Mouse (Mus musculus): Measurements from ENCODE around the gene AL732309.1. TPM values are rescaled to one million over a fixed set of nuclear protein-coding genes. Genes with fewer than 3 reads are reported as not detected.

AL732309.1 gene
- polyA plus RNA-seq, 1 experiment from 2014 or later: 3.8 TPM

DNA sequence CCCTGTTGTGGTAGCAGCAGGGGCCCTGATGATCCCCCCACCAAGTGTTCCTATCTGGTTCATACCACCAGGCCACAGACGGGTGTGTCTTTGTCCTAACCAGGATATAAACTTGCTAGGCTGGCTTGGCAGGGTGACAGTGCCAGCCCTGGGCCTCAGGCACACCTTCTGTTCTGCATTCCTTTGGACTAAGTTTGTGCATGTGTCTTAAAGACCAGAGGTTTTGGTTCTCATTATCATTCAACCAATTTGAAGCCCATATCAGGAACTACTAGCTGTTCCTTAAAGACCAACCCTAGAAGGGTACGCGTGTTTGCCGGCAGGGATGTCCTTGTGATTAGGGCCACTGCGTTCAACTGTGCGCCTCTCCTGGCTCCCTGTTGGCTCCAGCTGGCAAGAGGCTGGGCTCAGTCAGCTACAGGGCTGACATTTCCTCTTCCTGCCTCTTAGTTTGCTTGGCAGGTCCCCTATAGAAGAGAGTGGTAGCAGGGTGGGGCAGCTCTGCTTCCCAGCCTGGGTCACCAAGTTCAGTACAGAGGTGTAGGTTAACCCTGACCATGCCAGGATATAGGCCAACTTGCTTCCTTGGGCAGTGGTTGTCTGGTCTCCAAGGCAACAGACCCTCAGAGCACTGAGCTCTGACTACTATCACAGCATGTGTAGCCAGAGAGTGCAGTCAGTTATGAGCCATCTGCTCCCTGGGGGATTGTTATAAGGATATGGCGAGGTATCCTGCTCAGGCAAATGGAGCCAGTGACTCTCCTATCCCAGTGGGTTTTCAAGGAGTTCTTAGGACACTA, 40.4 kb upstream of the AL732309.1 start:
- Histone ChIP-seq H3K27ac (no peak overlapping the region), H3K4me3 (no peak overlapping the region), H3K36me3 (peaks cover 42% of the 10 kb centered on the region), H3K9me3 (no peaks in the 10 kb centered on the region), H3K27me3 (peaks cover 51% of the 10 kb centered on the region), H3K9ac (no peak overlapping the region), H3K4me2 (replicated peaks) (no peak overlapping the region), H3K4me1 (peaks cover 10% of the 10 kb centered on the region; the same call in 1 of the 2 replicates)
- WGBS: 51% methylated on average over 7 of the region's 7 CpGs
- ATAC-seq (ENCODE audit: insufficient number of reproducible peaks, insufficient read depth, low FRiP score, low TSS enrichment): no peak

DNA sequence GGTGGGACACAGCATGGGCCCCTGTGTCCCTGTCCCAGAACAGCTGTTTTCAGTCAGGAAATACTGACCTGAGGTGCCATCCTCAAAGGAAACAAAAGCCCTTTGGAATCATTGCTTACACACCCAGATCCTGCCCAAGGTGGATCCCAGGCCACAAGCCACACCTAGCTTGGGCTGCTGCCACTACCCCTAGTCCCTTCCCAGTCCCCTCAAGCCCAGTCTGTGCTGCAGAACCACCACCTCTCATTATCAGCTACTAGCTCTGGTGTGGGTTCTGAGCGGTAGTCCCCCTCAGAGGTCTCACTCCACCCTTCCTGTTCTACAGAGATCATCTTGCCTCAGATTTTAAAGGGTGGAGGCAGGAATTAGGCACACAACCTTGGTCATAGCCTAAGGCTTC, 39.7 kb upstream of the AL732309.1 start:
- H3K4me3 ChIP-seq: no peak overlapping the region
- H3K9ac ChIP-seq: no peak overlapping the region
- H3K4me1 ChIP-seq: peaks cover 10% of the 10 kb centered on the region; the same call in 1 of the 2 replicates
- WGBS: 63% methylated on average over 1 of the region's 1 CpGs
- H3K36me3 ChIP-seq: peaks cover 46% of the 10 kb centered on the region
- no peak for ATAC-seq (ENCODE audit: insufficient number of reproducible peaks, insufficient read depth, low FRiP score, low TSS enrichment)
- peak overlapping the region; percentile 60; the same call in 1 of the 2 replicates for H3K27ac ChIP-seq
- peaks cover 44% of the 10 kb centered on the region for H3K27me3 ChIP-seq
- no peaks in the 10 kb centered on the region for H3K9me3 ChIP-seq
- H3K4me2 ChIP-seq (replicated peaks): no peak overlapping the region

DNA sequence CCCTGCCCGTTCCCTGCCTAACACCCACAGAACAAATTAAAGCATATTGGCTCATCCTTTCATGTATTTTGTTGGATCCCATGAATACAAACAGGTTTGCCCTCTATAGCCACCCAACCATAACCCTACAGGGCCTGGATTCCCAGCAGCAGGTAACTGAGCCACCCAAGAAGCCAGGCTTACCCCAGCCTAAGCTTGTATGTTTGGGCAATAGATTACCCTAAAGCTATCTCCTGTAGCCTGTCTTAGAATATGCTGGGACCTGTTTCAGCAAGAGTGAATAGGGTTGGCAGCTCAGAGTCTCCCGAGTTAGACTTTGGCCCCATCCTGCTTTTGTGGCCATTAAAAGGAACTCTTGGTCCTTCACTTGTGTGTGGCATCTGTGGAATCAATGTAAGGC, 38.9 kb upstream of the AL732309.1 start:
- H3K36me3 ChIP-seq: peaks cover 53% of the 10 kb centered on the region
- WGBS: 83% methylated on average over 2 of the region's 2 CpGs
- ATAC-seq (ENCODE audit: insufficient number of reproducible peaks, insufficient read depth, low FRiP score, low TSS enrichment): no peak

DNA sequence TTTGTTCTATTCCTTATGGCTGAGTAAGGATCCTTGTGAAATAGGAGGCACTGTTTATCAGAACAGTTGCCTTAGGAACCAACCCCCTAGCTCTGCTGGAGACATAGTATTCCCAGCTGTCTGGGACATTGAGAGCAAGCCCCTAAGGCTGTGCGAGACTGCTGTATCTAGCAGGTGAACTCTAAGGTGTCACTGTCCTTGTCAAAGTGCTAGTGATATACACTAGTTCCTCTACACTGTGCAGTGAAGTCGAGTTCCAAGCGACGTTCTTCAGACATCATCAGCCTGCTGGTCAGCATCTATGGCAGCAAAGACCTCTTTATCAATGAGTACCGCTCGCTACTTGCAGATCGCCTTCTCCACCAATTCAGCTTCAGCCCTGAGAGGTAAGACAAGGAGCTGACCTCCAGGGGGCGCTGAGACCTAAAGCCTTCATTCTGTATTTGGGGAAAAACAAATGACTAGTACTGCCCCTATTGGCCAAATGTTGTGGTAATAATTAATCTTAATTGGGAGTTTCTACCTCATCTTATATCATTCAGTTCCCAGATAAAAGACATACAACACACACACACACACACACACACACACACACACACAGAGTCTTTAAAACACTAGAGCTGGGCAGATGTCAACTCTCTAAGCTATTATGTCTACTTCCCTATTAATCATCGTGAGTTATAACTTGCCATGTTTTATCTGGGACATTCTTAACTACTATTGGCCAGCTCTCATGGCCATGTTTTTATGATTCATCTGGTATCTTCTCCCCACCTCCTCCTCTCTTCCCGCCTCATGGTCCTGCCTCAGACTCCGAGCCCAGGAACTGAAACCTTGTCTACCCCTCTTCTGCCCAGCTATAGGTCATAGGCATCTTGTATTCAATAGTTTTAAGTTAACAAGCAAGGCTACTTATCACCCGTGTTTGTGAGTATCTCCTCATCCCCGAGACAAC, 32.5 kb upstream of the AL732309.1 start:
- Histone ChIP-seq H3K4me1 (no peaks in the 10 kb centered on the region), H3K9ac (no peak overlapping the region), H3K27ac (no peak overlapping the region), H3K9me3 (no peaks in the 10 kb centered on the region), H3K4me3 (no peak overlapping the region), H3K4me2 (replicated peaks) (no peak overlapping the region), H3K36me3 (peaks cover 93% of the 10 kb centered on the region), H3K27me3 (no peaks in the 10 kb centered on the region)
- no peak for ATAC-seq (ENCODE audit: insufficient number of reproducible peaks, insufficient read depth, low FRiP score, low TSS enrichment)
- WGBS: 65% methylated on average over 13 of the region's 13 CpGs

More for the DNA sequence above, 38.9 kb upstream of the AL732309.1 start:
- no peak overlapping the region for H3K27ac ChIP-seq
- no peak overlapping the region for H3K4me3 ChIP-seq
- no peaks in the 10 kb centered on the region for H3K9me3 ChIP-seq
- peaks cover 7% of the 10 kb centered on the region; the same call in 1 of the 2 replicates for H3K4me1 ChIP-seq
- peaks cover 37% of the 10 kb centered on the region for H3K27me3 ChIP-seq
- H3K9ac ChIP-seq: no peak overlapping the region
- H3K4me2 ChIP-seq (replicated peaks): no peak overlapping the region

DNA sequence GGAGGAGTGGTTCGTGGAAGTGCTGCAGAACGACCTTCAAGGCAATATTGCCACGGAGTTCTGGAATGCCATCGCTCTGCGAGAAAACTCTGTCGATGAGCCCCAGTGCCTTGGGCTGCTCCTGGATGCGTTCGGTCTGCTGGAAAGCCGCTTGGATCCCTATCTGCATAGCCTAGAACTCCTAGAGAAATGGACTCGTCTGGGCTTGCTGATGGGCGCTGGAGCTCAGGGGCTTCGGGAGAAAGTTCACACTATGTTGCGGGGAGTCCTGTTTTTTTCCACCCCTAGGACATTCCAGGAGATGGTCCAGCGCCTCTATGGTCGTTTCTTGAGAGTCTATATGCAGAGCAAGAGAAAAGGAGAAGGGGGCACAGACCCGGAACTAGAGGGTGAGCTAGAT, 26.3 kb upstream of the AL732309.1 start:
- Histone ChIP-seq H3K27me3 (no peaks in the 10 kb centered on the region), H3K9ac (peak overlapping the region; percentile 86), H3K9me3 (no peaks in the 10 kb centered on the region), H3K4me2 (replicated peaks) (peak overlapping the region; percentile 97), H3K4me1 (peaks cover 21% of the 10 kb centered on the region), H3K27ac (no peak overlapping the region), H3K4me3 (peak overlapping the region; percentile 94), H3K36me3 (peaks cover 66% of the 10 kb centered on the region)
- ATAC-seq (ENCODE audit: insufficient number of reproducible peaks, insufficient read depth, low FRiP score, low TSS enrichment): no peak
- WGBS: 36% methylated on average over 16 of the region's 16 CpGs

DNA sequence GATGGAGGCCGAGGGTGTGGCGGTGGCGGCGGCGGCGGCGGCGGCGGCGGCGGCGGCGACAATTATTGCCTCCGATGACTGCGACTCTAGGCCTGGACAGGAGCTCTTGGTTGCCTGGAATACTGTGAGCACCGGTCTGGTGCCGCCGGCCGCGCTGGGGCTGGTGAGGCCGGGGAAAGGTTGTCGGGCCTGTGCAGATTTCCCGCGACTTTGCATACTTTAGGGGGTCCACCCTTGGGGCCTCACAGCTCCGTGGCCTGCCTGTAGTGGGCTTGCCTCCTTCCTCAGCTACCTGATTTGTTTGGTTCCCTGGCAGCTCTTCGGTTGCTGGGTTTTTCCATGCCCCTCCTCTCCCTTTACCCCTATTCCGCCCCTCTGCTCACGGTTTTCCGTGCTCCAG, 25.9 kb upstream of the AL732309.1 start:
- peak overlapping the region; percentile 94 for H3K4me3 ChIP-seq
- peak overlapping the region; percentile 86 for H3K9ac ChIP-seq
- H3K27ac ChIP-seq: 0 out of 2 replicates have a peak overlapping the region, but pooled peaks have one; percentile 82
- peak overlapping the region; percentile 97 for H3K4me2 ChIP-seq (replicated peaks)
- no peaks in the 10 kb centered on the region for H3K9me3 ChIP-seq
- peak; percentile 36; the same call in 1 of the 2 replicates for ATAC-seq (ENCODE audit: insufficient number of reproducible peaks, insufficient read depth, low FRiP score, low TSS enrichment)
- peaks cover 61% of the 10 kb centered on the region for H3K36me3 ChIP-seq
- H3K4me1 ChIP-seq: peaks cover 21% of the 10 kb centered on the region
- no peaks in the 10 kb centered on the region for H3K27me3 ChIP-seq
- under 1% methylated on average over 29 of the region's 29 CpGs for WGBS

DNA sequence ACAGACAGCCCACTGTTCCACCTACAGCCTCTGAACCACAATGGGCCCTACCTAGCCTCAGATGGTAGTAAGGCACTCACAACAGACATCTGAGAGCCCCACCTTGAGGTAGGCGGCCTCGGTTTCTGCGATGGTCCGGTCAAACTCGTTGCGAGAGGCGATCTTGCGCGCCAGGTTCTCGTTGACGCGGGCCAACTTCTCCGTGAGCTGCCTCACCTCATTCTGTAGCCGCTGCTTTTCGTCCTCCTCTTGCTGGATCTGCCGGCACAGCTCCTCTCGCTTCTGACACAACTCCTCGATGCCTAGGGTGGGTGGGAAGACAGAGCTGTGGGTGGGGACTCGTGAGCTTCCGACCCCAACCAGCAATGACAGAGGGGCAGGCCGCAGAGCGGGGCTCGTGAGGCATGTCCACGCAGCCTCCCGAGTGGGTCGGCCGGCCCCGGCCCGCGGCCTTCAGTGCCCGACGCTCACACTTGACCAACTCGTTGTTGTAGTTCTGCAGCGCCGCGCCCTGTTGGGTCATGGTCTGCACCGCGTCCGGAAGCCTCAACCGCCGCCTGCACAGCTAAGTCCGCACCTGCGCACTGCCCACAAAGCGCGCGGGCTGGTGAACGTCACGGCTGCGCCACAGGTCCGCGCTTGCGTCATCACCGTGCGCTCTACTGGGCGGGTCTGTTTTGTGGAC, 25.3 kb upstream of the AL732309.1 start, which contains the start of the genes Ssna1 and Anapc2:
TSS of gene Ssna1 (minus strand) at position 612 of the 685 bp plus-strand sequence.
TSS of gene Anapc2 (plus strand) at position 652 of the 685 bp plus-strand sequence.
- Histone ChIP-seq H3K4me3 (peak within 1 kb of the TSS; percentile 94), H3K4me1 (peaks cover 23% of the 10 kb centered on the region), H3K36me3 (peaks cover 59% of the 10 kb centered on the region), H3K27me3 (no peaks in the 10 kb centered on the region), H3K9ac (peak within 1 kb of the TSS; percentile 86), H3K9me3 (no peaks in the 10 kb centered on the region), H3K27ac (peak within 1 kb of the TSS; percentile 82), H3K4me2 (replicated peaks) (peak within 1 kb of the TSS; percentile 97)
- peak; percentile 92 for ATAC-seq (ENCODE audit: insufficient number of reproducible peaks, insufficient read depth, low FRiP score, low TSS enrichment)
- 1% methylated on average over 55 of the region's 55 CpGs for WGBS

DNA sequence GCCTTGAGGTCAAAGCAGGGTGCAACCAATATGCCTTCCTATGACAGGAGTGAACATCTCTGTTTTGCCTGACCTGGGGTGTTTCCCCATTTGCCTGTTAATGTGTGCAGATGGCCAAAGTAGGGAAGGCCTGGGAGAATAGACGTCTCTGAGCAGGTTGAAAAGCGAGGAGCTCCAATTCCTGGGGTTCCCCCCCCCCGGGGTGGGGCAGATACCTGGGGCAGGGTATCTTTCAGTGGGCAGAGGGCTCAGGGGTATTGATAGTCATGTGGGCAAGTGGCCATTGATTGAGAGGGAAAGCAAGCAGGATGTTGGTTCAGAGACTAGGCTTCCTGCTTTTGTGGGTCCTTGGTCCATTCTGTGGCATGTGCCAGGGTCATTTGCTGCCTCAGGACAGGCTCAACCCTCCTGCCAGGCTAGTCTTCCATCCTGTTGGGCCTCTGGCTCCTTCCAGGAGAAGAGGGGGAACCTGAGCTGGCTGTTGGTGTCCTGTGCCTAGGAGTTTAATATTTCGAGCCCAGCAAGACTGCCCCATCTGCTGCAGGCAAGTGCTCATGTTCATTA, 21.2 kb upstream of the AL732309.1 start:
- Histone ChIP-seq H3K36me3 (peaks cover 32% of the 10 kb centered on the region), H3K27me3 (peaks cover 23% of the 10 kb centered on the region), H3K4me1 (peaks cover 46% of the 10 kb centered on the region), H3K4me3 (no peak overlapping the region), H3K9ac (no peak overlapping the region), H3K27ac (no peak overlapping the region), H3K9me3 (no peaks in the 10 kb centered on the region), H3K4me2 (replicated peaks) (no peak overlapping the region)
- 70% methylated on average over 4 of the region's 4 CpGs for WGBS
- no peak for ATAC-seq (ENCODE audit: insufficient number of reproducible peaks, insufficient read depth, low FRiP score, low TSS enrichment)

DNA sequence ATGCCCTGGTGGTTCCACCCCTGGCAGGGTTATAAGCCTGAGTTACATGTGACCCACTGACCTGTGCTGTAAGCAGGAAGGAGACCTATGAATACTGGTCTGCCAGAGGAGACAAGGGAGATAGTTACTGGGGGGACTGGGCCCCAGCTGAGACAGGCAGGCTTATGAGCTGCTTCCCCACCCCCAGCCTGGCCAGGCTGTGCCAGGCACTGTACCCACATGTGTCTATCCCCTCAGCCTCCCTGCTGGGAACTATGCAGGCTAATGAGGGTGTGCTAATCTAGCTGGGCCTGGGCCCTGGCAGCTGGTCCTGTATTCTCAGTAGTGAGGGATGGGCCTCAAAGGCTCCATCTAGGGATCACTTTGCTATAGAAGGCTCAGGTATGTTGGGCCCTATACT, 20.6 kb upstream of the AL732309.1 start:
- no peak overlapping the region for H3K9ac ChIP-seq
- no peak overlapping the region for H3K4me3 ChIP-seq
- H3K36me3 ChIP-seq: peaks cover 32% of the 10 kb centered on the region
- H3K4me1 ChIP-seq: peaks cover 46% of the 10 kb centered on the region
- ATAC-seq (ENCODE audit: insufficient number of reproducible peaks, insufficient read depth, low FRiP score, low TSS enrichment): no peak
- no peak overlapping the region for H3K27ac ChIP-seq
- H3K27me3 ChIP-seq: peaks cover 23% of the 10 kb centered on the region
- H3K4me2 ChIP-seq (replicated peaks): no peak overlapping the region
- no peaks in the 10 kb centered on the region for H3K9me3 ChIP-seq

DNA sequence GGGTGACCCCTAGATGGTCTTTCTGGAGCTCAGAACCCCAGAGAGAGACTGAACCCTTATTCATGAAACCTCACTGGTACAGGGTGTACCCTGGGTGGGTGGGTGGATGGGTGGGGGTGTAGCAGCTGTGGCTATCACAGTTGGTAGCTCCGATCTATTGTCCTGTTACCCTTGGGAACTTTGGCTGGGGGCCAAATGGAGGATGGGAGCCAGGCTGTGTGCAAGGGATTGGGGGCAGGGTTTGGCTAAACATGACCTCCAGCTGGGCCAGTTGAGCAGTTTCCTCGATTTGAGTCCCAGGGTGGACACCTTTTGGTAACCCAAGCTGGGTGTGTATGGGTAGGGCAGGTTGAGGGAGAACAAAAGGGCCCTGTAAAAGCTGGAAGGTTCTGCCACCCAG, 20.1 kb upstream of the AL732309.1 start:
- WGBS: 57% methylated on average over 2 of the region's 2 CpGs
- no peak overlapping the region for H3K9ac ChIP-seq
- peaks cover 46% of the 10 kb centered on the region for H3K4me1 ChIP-seq
- no peak overlapping the region for H3K27ac ChIP-seq
- no peak for ATAC-seq (ENCODE audit: insufficient number of reproducible peaks, insufficient read depth, low FRiP score, low TSS enrichment)
- peaks cover 23% of the 10 kb centered on the region for H3K27me3 ChIP-seq
- no peak overlapping the region for H3K4me3 ChIP-seq
- peaks cover 32% of the 10 kb centered on the region for H3K36me3 ChIP-seq
- 0 out of 2 replicates have a peak overlapping the region, but pooled peaks have one; percentile 3 for H3K4me2 ChIP-seq (replicated peaks)
- H3K9me3 ChIP-seq: no peaks in the 10 kb centered on the region

All from embryonic facial prominence, embryonic 12.5 days (tissue).